Mouse (Mus musculus) hindbrain, embryonic 16.5 days (tissue): ENCODE measurements at regions not wholly inside any gene's neighbourhood (a gene's known extent, or its start where the extent isn't known, plus 50 kb on each side); places are given as distances from the start of the nearest gene placed in this dataset.
A peak's percentile ranks its signal among the peaks of the same experiment; 100 is the strongest.

Experiments used
- ATAC-seq: fragments of 200-750 bp; cut with Nextera tagmentation; 2 replicates; pipeline ENCODE4 v1.8.0; 2017; ENCODE audit warnings: moderate TSS enrichment, moderate library complexity
- H3K27ac ChIP-seq: fragments of 300-500 bp; sonication (generic); 2 replicates; pipeline ENCODE4 v1.5.1; 2014; ENCODE audit warnings: low read depth, mild to moderate bottlenecking, control low read depth, low read length, moderate library complexity
- H3K27me3 ChIP-seq: fragments of 300-500 bp; sonication (generic); replicated peaks from 2 replicates; pipeline ENCODE4 v1.6.1; 2014; ENCODE audit warnings: low read length; ENCODE audit not compliant: control insufficient read depth, insufficient read depth
- H3K36me3 ChIP-seq: fragments of 300-500 bp; sonication (generic); 2 replicates; pipeline ENCODE4 v1.6.1; 2014; ENCODE audit warnings: mild to moderate bottlenecking, low read length, moderate library complexity, mixed read lengths; ENCODE audit not compliant: control insufficient read depth, insufficient read depth
- H3K4me1 ChIP-seq: fragments of 300-500 bp; sonication (generic); 2 replicates; pipeline ENCODE4 v1.6.1; 2014; ENCODE audit warnings: low read depth, low read length; ENCODE audit not compliant: control insufficient read depth, insufficient read depth
- H3K4me2 ChIP-seq: fragments of 300-500 bp; sonication (generic); 2 replicates; pipeline ENCODE4 v1.6.1; 2014; ENCODE audit warnings: mild to moderate bottlenecking, low read length, control low read depth, moderate library complexity
- H3K4me3 ChIP-seq: fragments of 300-500 bp; sonication (generic); 2 replicates; pipeline ENCODE4 v1.5.1; 2014; ENCODE audit warnings: mild to moderate bottlenecking, low read length, control low read depth, moderate library complexity
- H3K9ac ChIP-seq: fragments of 300-500 bp; sonication (generic); 2 replicates; pipeline ENCODE4 v1.6.1; 2014; ENCODE audit warnings: low read depth, mild to moderate bottlenecking, control low read depth, low read length, moderate library complexity
- H3K9me3 ChIP-seq: fragments of 300-500 bp; sonication (generic); 2 replicates; pipeline ENCODE4 v1.6.1; 2014; ENCODE audit warnings: mild to moderate bottlenecking, low read length, moderate library complexity; ENCODE audit not compliant: control insufficient read depth
- WGBS: fragments of 180-500 bp; shearing (Covaris S2); extraction: QIAGEN DNeasy Blood & Tissue Kit; methylation state at CpG from one replicate; pipeline ENCODE4 v1.1.7; 2014; 5-methylcytosine and 5-hydroxymethylcytosine counted together

GRCm38 (mm10) chr8:50708219-50708911 is 1864.6 kb upstream of the Tenm3 start:
- H3K27ac ChIP-seq = no peak overlapping the region
- H3K4me3 ChIP-seq = no peak overlapping the region
- H3K9me3 ChIP-seq = no peaks in the 10 kb centered on the region
- H3K4me1 ChIP-seq = peaks cover 4% of the 10 kb centered on the region; the same call in 1 of the 2 replicates
- peak; percentile 76 for ATAC-seq
- H3K4me2 ChIP-seq = peak overlapping the region; percentile 12
- no peaks in the 10 kb centered on the region for H3K27me3 ChIP-seq
- WGBS = 15% methylated on average over 6 of the region's 6 CpGs
- H3K9ac ChIP-seq = no peak overlapping the region
- no peaks in the 10 kb centered on the region for H3K36me3 ChIP-seq

GRCm38 (mm10) chr8:50704276-50704675 is 1860.5 kb upstream of the Tenm3 start:
- H3K27ac ChIP-seq = no peak overlapping the region
- no peak overlapping the region for H3K4me2 ChIP-seq
- WGBS = 11% methylated on average over 1 of the region's 1 CpGs
- no peaks in the 10 kb centered on the region for H3K9me3 ChIP-seq
- ATAC-seq = peak; percentile 52; the same call in 1 of the 2 replicates
- H3K36me3 ChIP-seq = no peaks in the 10 kb centered on the region
- H3K9ac ChIP-seq = no peak overlapping the region
- no peaks in the 10 kb centered on the region for H3K27me3 ChIP-seq
- peaks cover 4% of the 10 kb centered on the region; the same call in 1 of the 2 replicates for H3K4me1 ChIP-seq
- H3K4me3 ChIP-seq = no peak overlapping the region

DNA sequence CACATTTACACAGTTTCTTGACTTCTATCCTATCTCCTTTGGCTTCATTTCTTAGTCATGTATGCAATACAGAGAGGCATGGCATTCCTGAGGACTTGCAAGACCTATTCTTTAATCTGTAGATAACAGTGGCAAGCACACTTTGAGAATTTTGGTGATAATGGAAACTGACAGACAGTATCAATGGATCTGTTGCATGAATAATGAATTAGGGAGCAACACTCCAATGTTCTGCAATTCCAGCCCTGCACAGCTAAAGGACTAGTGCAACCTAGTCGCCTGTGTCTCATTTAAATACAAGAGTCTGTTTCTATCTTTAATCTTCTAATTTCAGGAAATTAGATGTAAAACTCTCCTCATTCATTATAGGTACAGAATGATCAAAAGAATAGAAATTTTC is 1845.3 kb upstream of the Tenm3 start:
- no peaks in the 10 kb centered on the region for H3K27me3 ChIP-seq
- H3K36me3 ChIP-seq = no peaks in the 10 kb centered on the region
- no peak overlapping the region for H3K27ac ChIP-seq
- H3K4me3 ChIP-seq = no peak overlapping the region
- no peaks in the 10 kb centered on the region for H3K9me3 ChIP-seq
- no peak overlapping the region for H3K4me2 ChIP-seq
- ATAC-seq = no peak
- 56% methylated on average over 1 of the region's 1 CpGs for WGBS
- H3K9ac ChIP-seq = no peak overlapping the region
- no peaks in the 10 kb centered on the region for H3K4me1 ChIP-seq

DNA sequence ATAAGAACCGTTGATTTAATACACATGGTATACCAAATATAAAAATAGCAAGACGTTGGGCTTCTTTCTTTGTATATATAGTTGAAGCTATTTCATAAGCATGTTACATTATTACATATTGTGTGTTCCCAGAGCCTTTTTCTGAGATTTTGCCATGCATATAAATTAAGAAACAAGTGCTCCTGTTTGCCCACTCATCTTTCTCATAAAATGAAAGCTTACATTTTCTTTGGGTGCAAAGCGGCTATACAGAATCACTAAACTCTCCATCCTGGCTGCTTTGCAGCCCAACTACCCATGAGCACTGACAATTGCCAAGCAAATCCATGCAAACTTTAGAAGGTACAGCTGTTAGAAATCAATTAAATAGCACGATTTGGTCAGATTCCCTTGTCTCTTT is 1821.6 kb upstream of the Tenm3 start:
- no peak for ATAC-seq
- no peaks in the 10 kb centered on the region for H3K27me3 ChIP-seq
- no peak overlapping the region for H3K4me3 ChIP-seq
- no peaks in the 10 kb centered on the region for H3K36me3 ChIP-seq
- no peaks in the 10 kb centered on the region for H3K9me3 ChIP-seq
- no peak overlapping the region for H3K27ac ChIP-seq
- no peak overlapping the region for H3K9ac ChIP-seq
- 78% methylated on average over 4 of the region's 4 CpGs for WGBS
- no peak overlapping the region for H3K4me2 ChIP-seq
- H3K4me1 ChIP-seq = no peaks in the 10 kb centered on the region
